Mouse (Mus musculus) urinary bladder, postnatal 36 days (tissue): Measurements from ENCODE around the gene Masp1.

Experiments used
- DNase-seq, 2 experiments: peaks; one replicate each; pipeline ENCODE4 v3.0.0; 2022; ENCODE audit warnings: low spot score in 2 of 2, mixed read lengths in 1 of 2

Masp1 gene

DNA sequence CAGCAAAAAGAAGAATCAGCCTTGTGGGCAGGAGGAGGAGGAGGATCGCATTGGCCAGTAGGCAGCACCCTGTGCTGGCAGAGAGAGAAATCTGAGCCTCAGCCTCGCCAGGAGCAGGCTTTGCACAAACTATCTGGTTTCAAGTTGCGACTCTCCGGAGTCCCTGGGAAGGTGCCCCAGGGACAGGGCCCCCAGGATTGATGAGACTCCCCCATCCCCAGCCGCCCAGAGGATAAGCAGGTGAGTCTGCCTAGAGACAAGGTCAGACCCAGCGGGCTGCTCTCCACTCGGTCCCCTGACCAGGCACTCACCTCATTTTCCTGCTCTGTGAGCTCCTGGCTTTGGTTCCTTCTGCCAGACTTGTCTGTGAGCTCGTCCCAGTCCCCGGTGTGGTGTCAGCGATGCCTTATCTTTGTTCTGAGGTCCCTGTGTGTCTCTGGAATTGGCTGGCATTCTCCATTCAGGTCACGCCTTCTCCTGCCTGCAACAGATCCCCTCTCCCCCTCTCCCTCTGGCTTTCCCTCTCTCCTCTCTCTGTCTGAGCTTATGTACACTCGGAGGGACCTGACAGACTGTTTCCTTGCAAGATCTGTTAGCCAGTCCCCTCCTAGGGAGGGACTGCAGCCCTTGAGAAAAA is at the start of gene Masp1, which contains the start of gene Rtp4:
Gene Masp1, minus strand, starts transcription at position 581 of the 637 bp plus-strand sequence.
Gene Rtp4, plus strand, starts transcription at position 57 of the 637 bp plus-strand sequence.
- peak in 1 of 2 experiments; percentile 40 for DNase-seq

DNA sequence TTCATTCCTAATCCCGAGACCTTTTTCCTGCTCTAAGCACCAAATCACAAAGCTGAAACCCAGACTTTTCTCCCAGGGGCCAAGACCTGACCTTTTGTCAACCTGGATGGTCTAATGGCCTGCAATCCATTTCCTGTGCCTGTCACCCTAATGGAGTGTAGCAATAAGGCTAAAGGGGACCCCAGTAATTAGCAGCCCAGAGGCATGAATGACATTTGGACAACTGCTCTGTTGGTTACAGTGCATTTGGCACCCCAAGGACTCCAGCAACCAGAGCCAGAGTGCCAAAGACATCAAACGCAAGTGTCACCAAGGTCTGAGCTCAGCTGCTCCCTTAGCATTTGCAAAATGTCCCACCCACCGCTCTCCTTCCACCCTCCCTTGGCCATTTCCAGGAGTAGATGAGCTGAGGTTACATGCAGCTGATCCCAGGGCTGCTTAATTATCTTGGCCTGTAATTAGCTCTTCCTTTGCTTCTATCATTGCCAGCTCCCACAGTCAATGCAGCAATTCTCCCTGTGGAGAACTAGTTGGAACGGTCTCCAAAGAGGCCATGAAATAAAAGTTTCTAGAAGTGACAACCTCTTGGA is 47.8 kb upstream of the Masp1 start:
- peak in 1 of 2 experiments; percentile 10 for DNase-seq

DNA sequence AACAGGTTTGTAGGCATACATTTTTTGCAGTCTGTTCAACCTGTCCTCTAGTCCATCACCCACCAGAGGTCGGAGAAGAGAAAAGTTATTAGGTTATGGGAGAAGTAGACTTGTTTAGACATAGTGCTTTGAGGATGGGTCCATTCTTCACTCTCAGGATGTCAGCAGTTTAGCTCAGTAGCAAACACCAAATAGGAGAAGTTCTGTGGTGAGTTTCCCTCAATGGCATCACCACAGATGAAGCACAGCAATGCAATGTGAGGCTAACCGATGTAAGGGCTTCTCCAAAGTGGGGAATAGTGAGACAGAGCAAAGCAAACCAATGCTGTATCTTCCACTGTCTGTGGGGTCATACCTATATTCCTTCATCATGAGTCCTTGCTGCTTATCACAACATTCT is 37.1 kb upstream of the Masp1 start:
- no peak for DNase-seq

DNA sequence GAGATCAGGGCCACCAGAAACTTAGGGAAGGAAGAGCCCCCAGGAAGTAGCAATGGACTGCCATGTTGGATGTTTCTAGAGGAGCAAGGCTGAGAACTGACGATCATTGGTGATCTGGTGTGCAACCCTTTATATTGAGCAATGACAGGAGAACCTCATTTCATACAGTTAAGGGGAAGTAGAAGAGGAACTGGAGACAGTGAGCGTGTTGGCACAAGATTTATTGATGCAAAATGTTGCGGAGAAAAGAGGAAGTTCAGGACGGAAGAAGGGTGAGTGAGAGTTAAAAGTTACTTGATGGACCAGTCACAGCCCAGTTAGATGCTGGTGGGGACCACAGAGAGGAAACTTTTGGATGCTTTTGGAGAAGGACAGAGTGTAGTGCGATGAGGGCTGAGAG is 36.6 kb upstream of the Masp1 start:
- DNase-seq: no peak

DNA sequence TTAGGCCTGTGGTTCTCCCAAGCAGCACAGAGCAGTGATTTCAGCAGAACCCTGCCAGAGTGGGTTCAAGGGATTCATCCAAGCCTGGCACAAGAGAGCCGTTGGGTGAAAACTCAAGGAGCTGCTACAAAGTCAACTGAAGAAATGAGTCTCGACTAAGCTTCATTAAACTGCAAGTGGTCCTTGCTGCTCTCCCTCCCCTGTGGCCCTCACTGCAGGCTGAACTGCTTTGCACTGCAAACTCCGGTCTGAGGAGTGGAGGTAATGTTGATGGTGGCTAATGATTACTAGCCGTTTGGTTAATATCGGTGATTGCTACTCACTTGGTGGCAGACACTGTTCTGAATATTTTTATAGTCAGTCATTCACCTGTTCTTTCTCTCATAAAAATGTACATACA is 34.1 kb upstream of the Masp1 start:
- DNase-seq: no peak

DNA sequence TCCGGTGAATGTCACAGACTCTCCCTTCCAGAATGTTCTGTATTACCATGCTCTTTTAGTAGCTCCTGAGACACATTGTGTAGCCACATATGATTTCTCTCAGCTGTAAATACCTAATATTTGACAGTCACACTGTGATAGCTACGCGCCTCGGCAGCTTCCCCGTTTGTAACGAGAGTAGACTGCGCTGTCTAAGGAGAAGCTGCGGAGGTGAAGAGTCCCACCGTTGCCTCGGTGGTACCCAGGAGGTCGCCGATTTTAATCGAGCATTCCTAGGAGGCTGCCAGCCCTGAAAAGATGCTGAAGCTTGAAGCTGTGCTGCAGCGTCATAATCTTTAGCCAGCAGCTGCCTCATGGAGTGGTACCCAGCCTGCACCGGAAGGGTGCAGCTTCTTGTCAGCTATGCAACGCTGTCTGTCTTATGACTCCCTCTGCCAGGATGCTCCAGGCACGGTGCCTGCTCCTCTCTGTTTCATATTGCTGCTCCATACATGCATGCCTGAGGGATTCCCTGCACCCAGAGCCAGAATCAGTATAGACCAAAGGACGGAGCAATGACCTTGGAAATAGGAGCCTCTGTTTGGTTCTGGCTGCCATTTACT is 30.5 kb upstream of the Masp1 start:
- DNase-seq: no peak

DNA sequence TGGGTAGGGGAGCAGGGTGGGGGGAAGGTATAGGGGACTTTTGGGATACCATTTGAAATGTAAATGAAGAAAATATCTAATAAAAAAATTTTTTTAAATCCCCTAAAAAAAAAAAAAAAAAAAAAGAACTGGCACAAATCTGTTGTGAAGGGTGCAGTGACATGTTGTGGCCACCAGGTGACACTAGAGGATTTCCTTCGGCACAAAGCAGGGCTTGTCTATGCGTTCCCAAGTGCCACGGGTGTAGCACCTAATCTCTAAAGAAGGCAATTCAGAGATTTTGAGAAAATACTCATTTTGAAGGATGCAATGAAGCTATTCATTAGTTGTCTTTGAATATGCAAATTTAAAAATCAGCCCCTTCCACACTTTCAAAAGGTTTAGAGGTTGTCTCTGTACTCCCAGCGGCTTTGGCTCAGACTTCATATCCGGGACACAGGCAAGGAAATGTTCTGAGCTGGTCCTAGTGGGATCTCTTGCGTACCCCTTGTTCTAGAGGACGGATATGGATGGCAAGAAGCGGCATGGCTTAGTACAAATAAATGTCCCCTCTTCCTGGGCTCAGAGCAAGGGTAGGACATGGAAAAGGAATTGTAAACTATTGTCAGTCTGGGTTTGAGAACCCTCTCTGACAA is 29.8 kb upstream of the Masp1 start:
- peak; percentile 30 to 45 for DNase-seq

DNA sequence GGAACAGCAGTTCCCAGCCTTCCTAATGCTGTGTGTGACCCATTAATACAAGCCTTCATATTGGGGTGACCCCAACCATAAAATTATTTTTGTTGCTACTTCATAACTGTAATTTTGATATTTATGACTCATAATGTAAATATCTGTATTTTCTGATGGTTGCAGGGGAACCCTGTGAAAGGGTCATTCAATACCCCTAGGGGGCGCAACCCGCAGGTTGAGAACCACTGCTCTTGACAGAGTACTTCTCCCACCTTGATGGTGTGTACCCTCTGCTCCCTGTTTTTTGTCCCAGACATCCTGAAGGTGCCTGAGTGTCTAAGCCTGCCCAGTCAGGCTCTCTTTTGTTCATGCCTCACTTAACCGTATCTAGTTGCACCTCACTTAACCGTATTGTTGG is 27.2 kb upstream of the Masp1 start:
- DNase-seq: no peak

DNA sequence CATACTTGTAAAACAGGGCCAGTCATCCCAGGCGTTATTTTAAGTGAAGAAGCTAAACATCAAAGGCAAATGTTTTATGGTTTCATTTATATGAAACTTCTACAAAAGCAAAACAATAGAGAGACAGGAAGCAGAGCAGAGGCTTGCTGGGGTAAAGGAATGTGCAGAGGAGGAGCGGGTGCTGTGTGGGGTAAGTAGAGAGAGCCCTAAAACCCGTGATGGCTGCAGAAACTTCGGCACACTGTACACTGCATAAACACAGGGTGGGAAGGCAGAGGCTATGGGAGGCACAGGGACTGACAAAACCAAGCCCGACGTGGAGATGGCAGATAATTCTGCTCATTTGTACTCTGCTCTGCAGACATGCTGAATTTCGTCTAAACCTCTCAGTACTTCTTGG is 23.7 kb upstream of the Masp1 start:
- no peak for DNase-seq

DNA sequence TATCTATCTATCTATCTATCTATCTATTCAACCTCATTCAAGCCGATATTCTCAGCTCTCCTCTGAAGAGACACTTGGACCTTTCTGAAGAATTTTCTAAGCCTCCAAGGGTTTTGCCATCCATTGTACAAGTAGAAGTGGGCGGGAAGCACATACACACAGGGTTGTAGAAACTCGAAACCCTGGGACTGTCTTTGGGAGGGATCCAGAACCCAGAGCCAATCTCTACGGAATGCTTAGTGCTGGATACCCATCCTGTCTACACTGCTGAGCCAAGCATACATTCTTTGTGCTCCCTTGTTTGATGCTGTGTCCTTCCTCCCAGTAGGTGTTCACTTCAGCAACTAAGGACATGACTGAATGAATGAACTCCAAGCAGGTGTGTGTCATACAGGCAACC is 22.3 kb upstream of the Masp1 start:
- no peak for DNase-seq

DNA sequence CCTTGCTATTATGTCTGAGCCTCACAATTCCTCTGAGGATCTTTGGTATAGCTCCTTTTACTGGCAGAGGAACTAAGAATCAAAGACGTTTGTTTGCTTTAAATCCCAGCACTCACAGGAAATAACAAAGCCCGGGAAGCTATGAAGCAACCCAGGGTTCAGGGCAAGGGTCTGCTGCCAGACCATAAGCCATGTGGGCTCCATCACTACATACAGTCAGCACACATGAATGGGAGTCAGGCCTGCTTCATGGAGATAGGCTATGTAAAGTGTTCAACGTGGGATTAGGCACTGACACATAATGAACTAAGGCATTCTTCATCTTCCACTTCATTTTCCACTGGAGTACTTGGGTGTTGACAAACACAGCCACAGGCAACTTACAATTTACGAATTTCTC is 20.4 kb upstream of the Masp1 start:
- no peak for DNase-seq

DNA sequence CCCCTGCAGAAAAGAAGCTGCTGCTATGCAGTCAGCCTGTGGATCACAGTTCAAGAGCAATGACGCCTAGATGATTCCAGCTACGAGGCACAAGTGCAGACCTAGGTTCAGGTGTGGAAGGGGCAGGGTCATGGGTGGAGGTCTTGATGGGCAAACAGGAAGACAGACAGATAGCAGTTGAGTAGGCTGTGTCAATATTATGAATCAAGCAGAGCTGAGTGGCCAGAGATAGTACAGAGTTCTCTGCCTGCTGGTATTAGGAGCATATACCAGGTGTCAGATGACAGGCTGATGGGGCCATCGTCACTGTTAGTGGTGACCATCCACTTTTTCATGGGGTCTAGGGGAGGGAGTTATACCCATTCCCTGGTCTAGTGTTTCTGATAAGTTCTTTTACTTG is 13.1 kb upstream of the Masp1 start:
- DNase-seq: no peak

DNA sequence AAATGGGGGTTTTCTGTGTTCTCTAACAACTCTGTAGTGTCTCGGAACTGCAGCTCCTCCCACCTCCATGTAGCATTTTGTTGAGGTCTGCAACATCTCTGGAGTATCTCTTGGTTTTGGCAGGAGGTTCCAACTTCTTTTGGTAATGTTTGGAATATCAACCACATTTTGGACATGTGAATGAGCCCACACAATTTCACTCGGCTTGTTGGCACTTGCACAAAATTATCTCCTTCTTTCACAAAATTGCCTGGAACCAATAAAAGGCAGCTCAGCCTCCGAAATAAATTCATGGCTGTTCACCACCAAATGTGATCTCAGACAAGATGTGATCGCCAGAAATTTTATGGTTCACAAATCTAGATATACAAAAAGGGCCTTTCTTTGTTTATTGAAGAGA is 8.6 kb upstream of the Masp1 start:
- no peak for DNase-seq

DNA sequence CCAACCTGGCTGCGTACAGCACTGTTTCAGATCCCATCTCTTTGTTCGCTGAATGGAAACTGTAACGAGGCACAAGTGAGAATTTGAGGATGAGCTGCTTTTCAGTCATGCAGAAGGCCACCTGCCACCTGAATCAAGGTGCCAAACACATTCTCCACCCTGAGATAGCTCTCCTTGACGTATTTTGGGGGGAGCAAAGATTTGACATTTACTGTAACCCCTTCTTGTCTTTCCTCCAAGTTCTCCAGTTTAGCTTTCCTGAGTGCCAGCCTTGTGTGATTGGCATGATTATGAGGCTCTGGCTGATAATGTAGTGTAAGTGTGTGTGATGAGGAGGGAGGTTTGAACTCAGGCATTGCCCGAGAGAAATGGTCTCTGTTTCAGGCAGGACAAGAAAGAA is 1.5 kb upstream of the Masp1 start:
- DNase-seq: no peak

DNA sequence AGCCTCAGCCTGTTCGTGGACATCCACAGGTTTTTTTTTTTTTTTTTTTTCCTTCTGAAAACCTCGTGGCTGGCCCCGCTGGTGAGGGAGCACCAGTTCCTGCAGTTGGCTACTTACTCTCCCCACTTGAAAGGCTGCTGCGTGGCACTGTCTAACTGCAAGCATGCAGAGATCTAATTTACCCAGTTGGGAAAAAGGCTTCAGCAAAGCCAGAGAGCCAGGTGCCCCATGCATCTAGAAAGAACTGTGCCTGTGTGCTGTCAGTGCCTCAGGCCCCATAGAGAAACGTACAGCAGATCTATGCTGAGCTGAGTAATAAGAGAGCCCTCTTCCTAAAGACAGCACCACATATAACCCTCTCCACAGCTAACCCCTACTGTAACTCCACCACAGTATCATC is 477 bp upstream of the Masp1 start:
- no peak for DNase-seq

DNA sequence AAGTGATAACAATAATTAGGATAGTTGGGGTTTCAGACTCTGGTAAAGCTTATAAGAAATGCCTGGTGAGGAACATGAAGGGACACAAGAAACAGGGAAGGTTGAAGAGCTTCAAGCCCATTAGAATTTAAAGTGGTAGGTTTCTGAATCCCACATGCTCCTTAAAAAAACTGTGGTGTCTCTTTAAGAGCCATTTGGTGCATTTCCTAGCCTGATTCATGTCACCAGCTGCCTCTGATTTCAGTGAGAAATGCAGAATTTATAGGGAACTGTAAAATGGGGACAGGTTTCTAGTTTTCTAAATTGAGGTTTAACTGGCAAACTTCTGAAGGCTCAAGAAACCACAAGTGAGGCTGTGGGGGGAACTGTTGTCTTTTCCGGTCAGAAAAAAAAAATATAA is 844 bp downstream of the Masp1 start:
- no peak for DNase-seq

DNA sequence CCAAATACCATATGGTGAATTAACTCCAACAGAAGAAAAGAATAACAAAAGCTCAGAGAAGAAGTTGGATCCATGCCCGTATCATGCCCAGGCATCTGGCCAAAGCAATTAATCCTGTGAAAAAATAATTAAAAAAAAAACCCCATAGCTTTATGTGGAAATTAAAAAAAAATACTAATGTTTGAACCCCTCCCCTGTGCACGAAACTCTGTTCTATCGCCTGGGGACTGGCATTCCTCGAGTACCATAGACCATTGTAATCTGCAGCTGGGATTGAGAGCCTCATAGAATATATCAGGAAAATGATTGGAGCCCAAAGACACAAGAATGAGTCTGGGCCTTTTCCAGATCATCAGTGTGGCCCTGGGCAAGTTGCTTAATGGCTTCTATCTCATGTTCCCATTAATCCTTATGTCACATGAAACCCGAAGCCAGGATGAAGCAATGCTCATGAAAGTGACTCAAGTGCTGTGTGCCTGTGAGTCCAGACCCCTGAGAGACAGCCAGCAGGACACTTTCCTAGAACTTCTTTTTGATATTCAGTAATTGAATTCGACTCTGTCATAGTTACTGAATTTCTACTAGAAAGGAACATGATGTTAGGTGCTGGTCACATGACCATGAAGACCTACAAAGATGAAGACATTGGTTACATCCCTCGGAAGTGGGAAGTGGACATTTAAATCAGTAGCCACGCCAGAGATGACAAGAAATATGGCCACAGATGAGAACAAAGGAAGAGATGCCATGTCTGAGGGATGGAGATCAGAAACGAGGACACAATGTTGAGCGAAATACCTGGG is 1.8 kb downstream of the Masp1 start:
- DNase-seq: no peak

DNA sequence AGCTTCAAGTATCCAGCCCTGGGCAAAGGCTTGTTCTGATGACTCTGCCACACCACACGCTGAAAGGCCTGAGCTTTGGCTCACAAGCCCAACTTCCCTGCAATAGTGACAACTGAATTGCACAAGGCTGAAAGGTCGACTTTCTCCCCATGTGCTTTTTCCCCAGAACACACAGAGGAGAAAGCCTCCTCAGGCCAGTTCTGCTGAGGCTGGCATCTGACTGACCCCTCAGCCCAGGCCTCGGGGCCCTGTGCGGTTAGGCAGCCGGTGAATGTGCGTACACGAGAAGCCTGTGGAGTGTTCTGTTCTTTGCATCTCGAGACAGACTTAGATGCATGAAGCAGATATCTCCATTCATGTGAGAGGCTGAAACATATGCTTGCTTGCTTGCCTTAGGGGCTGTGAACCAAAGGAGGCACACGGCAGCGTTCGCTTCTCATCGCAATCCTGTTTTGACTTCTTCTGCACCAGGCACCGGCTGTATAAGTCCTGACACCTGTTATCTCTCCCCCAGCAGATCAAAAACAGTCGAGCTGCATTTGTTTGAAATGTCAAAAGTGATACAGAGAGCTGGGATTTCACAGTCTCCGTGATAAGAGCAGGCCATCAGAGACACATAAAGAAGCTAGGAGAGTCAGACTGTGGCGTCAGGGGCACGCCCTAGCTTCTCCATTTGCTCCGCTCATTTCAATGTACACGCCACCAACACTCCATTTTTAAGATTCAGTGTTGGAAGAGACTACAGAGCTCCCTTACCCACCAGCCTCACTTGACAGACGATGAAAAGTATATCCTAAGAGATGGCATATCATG is 2.7 kb downstream of the Masp1 start:
- peak in 1 of 2 experiments; percentile 14 for DNase-seq

DNA sequence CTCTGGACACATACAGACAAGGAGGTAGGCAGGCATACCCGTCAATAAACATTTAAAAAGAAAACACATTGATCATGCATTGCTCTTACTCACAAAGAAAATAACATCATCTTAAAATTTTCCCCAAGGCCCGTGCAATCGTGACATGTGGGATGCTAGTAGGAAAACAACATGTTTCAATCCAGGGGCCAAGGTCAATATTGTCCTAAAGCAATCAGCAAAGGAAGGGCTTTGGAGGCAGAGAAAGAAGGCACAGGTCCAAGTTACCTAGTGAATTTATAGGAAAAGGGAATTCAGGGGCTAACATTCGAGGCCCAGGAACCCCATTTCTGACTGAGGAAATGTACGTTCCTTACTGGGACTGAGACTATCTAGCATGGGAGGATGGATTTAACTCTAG is 3.4 kb downstream of the Masp1 start:
- DNase-seq: no peak

DNA sequence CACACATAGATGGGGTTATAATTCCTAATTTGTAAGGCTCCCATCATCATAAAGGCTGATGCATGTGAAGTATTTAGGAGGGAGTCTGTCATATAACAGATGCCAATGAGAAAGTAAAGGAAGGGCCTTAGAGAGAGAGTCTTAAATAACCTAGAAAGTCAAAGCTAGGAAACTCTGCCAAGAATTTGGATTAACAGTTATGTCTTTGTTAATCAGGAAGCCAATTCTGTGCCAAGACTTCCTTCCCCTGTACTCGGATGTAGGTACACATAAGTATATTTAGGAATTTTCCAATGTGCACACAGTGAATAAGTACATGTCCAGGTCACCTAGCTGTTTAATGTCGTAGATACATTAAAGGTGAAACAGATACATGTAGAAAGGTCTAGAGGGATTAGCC is 4.0 kb downstream of the Masp1 start:
- DNase-seq: no peak

DNA sequence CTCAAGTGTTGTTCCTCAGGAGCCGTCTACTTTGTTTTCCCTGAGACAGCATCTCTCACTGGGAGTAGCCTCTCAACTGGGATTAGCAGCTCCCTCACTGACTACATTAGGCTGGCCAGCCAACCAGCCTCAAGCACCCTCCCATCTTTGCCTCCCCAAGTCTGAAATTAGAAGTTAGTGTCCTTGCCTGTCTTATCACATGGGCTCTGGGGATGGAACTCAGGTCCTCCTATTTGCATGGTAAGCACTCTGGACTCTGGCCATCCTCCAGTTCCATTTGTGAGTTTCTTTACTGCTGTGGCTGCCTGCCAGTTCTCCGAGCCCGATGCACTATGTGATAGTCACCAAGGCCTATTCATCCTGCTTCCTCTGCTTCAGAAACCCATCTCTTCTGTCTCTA is 4.8 kb downstream of the Masp1 start:
- DNase-seq: peak in 1 of 2 experiments; percentile 23
